Mouse (Mus musculus) heart, embryonic 12.5 days (tissue): ENCODE data around the gene Pdlim4. TPM values are rescaled to one million over a fixed set of nuclear protein-coding genes. Genes with fewer than 3 reads are reported as not detected.
"Not testable (repeated sequence)": the region's sequence is repeated elsewhere in the genome, so short reads cannot be mapped to it uniquely, and the experiment has no call there.

Experiments
- ATAC-seq: fragments of 200-750 bp; cut with Nextera tagmentation; 2 replicates; pipeline ENCODE4 v1.8.0; 2017; ENCODE audit warnings: moderate TSS enrichment, moderate library complexity; ENCODE audit not compliant: insufficient number of reproducible peaks, low FRiP score
- H3K27ac ChIP-seq: fragments of 300-500 bp; sonication (generic); 2 replicates; pipeline ENCODE4 v1.5.1; 2016; ENCODE audit warnings: mild to moderate bottlenecking, moderate library complexity; ENCODE audit not compliant: poor library complexity, severe bottlenecking
- H3K27me3 ChIP-seq: fragments of 300-500 bp; sonication (generic); replicated peaks from 2 replicates; pipeline ENCODE4 v1.6.1; 2016; ENCODE audit warnings: mild to moderate bottlenecking, moderate library complexity
- H3K36me3 ChIP-seq: fragments of 300-500 bp; sonication (generic); 2 replicates; pipeline ENCODE4 v1.6.1; 2016; ENCODE audit warnings: mild to moderate bottlenecking, moderate library complexity
- H3K4me1 ChIP-seq: fragments of 300-500 bp; sonication (generic); replicated peaks from 2 replicates; pipeline ENCODE4 v1.6.1; 2016; ENCODE audit warnings: mild to moderate bottlenecking
- H3K4me2 ChIP-seq: fragments of 300-500 bp; sonication (generic); 2 replicates; pipeline ENCODE4 v1.6.1; 2016; ENCODE audit warnings: mild to moderate bottlenecking, moderate library complexity
- H3K4me3 ChIP-seq: fragments of 300-500 bp; sonication (generic); 2 replicates; pipeline ENCODE4 v1.5.1; 2016; ENCODE audit warnings: mild to moderate bottlenecking
- H3K9ac ChIP-seq: fragments of 300-500 bp; sonication (generic); 2 replicates; pipeline ENCODE4 v1.6.1; 2016; ENCODE audit warnings: mild to moderate bottlenecking, moderate library complexity
- H3K9me3 ChIP-seq: fragments of 300-500 bp; sonication (generic); replicated peaks from 2 replicates; pipeline ENCODE4 v1.6.1; 2016; ENCODE audit warnings: mild to moderate bottlenecking, moderate library complexity
- WGBS: fragments of 180-500 bp; shearing (Covaris S2); methylation state at CpG from one replicate; pipeline ENCODE4 v1.1.7; 2016; 5-methylcytosine and 5-hydroxymethylcytosine counted together
- polyA plus RNA-seq: library from polyadenylated mRNA; unstranded; fragments of >200 nt; fragmentation: Nextera tagmentation; extraction: Ambion mirVana; gene quantifications from 2 replicates; pipeline ENCODE4 v1.2.1, GENCODE M21; 2016

The Pdlim4 gene
- polyA plus RNA-seq, 1 experiment from 2014 or later: 7.1 TPM

DNA sequence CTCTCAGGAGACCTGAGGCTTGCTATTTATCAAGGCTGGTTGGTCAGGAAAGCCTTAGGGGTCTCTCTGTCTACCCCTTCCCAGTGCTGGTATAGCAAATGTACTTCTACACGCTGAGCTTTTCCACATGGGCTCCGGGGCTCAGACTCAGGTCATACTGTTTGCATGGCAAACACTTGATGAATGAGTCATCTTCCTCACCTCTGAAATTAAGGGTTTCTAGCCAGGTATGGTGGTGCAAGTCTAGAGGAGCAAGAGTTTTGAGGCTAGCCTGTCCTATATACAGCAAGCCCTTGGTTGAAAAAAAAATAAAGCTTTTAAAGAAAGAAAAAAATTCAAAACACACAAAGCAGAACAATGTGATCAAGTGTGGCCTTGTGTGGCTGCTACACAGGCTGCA lies 57.6 kb downstream of the Pdlim4 start:
- 76% methylated on average over 2 of the region's 2 CpGs for WGBS
- Histone ChIP-seq H3K36me3 (no peaks in the 10 kb centered on the region), H3K9ac (no peak overlapping the region), H3K27me3 (0 out of 2 replicates have a peak, but pooled peaks cover 5% of the 10 kb centered on the region), H3K9me3 (no peaks in the 10 kb centered on the region), H3K27ac (no peak overlapping the region), H3K4me3 (no peak overlapping the region), H3K4me2 (no peak overlapping the region), H3K4me1 (no peaks in the 10 kb centered on the region)
- no peak for ATAC-seq

DNA sequence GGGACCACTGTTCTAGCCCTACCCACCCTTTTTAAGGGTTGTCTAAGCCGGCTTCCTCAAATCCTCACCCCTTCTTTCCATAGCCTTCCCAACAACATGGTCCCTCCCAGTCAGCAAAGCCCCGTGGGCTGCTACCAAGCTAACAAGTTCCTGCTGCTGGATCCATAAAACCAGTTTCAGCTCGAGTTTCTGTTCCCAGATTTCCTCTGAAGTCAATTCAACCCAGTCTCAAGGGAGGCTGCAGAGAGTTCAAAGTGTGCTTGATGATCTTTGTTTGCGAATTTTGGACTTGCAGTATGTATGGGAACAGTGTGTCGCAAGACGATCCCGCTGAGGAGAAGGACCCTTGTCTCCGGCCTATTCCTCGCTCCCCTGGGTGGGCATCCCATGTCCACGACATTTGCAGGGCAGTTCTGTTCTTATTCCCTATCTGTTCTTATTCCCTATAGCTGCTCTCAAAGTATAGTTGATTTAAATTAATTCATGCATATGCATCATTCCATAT lies 60.3 kb downstream of the Pdlim4 start:
- no peak for ATAC-seq

DNA sequence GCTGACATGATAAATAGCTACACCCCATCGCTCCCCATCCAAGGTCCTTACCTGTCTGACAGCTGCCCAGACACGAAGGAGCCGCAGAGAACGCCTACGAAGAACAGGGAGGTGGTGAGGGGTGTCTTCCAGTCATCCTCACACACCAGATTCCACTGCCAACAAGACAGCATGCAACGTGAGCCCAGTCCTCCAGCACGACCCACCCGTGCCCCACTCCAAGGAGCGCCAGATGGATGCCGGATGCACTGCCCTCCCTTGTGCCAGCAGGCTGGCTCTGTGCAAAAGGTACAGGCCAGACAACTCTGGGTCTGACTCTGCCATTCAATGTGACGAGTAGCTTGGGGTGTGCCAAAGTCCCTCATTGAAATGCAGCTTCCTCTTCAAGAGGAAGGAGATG lies 61.1 kb downstream of the Pdlim4 start:
- Histone ChIP-seq H3K4me2 (no peak overlapping the region), H3K9ac (no peak overlapping the region), H3K27me3 (no peaks in the 10 kb centered on the region), H3K36me3 (no peaks in the 10 kb centered on the region), H3K4me1 (no peaks in the 10 kb centered on the region), H3K4me3 (no peak overlapping the region), H3K9me3 (no peaks in the 10 kb centered on the region), H3K27ac (no peak overlapping the region)
- ATAC-seq: no peak
- 88% methylated on average over 11 of the region's 11 CpGs for WGBS

More for the DNA sequence above, 60.3 kb downstream of the Pdlim4 start:
- H3K4me2 ChIP-seq: no peak overlapping the region
- no peaks in the 10 kb centered on the region for H3K27me3 ChIP-seq
- H3K36me3 ChIP-seq: no peaks in the 10 kb centered on the region
- H3K27ac ChIP-seq: no peak overlapping the region
- WGBS: 81% methylated on average over 10 of the region's 10 CpGs
- no peak overlapping the region for H3K4me3 ChIP-seq
- H3K4me1 ChIP-seq: no peaks in the 10 kb centered on the region
- H3K9me3 ChIP-seq: no peaks in the 10 kb centered on the region
- H3K9ac ChIP-seq: no peak overlapping the region

DNA sequence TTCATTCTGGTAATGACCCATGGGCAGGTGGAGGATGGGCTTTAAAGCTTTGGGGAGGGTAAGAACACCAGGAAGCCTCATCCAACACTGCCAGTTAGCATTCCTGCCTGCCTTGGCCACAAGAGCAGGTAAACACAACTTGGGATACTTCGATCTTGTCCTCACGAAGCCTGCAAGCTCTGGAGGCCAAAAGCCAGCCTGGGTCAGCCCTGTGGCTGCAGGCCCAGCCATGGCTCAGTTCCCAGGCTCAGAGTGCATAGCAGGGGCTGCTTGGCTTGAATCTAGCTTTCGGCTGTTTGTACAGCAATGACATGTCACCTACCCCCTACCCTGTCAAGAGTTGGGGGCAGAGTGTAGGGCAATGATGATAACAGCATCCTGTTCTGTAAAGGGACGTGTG lies 61.9 kb downstream of the Pdlim4 start:
- Histone ChIP-seq H3K4me2 (no peak overlapping the region), H3K4me1 (no peaks in the 10 kb centered on the region), H3K27ac (0 out of 2 replicates have a peak overlapping the region, but pooled peaks have one; percentile 5), H3K9ac (no peak overlapping the region), H3K4me3 (no peak overlapping the region), H3K36me3 (no peaks in the 10 kb centered on the region), H3K9me3 (no peaks in the 10 kb centered on the region), H3K27me3 (no peaks in the 10 kb centered on the region)
- WGBS: 71% methylated on average over 4 of the region's 4 CpGs
- ATAC-seq: no peak

DNA sequence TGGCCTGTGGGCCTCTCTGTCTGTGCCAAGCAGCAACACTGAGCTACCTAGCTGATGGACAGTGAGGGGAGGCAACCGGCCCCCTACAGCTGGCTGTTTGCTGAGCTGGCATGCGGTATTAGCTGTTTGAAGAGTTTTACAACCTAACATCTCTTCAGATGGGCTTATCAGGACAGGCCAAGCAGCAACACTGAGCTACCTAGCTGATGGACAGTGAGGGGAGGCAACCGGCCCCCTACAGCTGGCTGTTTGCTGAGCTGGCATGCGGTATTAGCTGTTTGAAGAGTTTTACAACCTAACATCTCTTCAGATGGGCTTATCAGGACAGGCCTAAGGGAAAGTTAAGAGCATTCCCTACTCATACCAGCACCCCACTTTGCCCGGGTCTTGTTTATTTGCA lies 62.5 kb downstream of the Pdlim4 start:
- 29% methylated on average over 5 of the region's 5 CpGs for WGBS
- not testable (repeated sequence) for H3K27me3 ChIP-seq, H3K4me1 ChIP-seq, H3K4me2 ChIP-seq, H3K9ac ChIP-seq, H3K27ac ChIP-seq, H3K4me3 ChIP-seq, H3K9me3 ChIP-seq, H3K36me3 ChIP-seq
- peak; percentile 67 for ATAC-seq

Other genes starting within 250 kb of the Pdlim4 start
- 0.19 and 0.27 TPM in 2 replicates for gene Gm12216, start 209.8 kb downstream of the Pdlim4 start, polyA plus RNA-seq
- 8.9 and 9.6 TPM in 2 replicates for gene Slc22a5, start 177.4 kb downstream of the Pdlim4 start, polyA plus RNA-seq
- 2.6 and 3.2 TPM in 2 replicates for gene Slc22a21, start 88.7 kb downstream of the Pdlim4 start, polyA plus RNA-seq
- gene Slc22a4, start 40.9 kb downstream of the Pdlim4 start, polyA plus RNA-seq: 4.0 and 4.3 TPM in 2 replicates
- gene P4ha2, start 31.1 kb upstream of the Pdlim4 start, polyA plus RNA-seq: 56.5 and 62.1 TPM in 2 replicates
- gene Csf2, start 180.7 kb upstream of the Pdlim4 start, polyA plus RNA-seq: not detected in 2 replicates
- not detected in 2 replicates for gene Il3, start 198.3 kb upstream of the Pdlim4 start, polyA plus RNA-seq
- gene Acsl6, start 234.8 kb upstream of the Pdlim4 start, polyA plus RNA-seq: 0.40 and 0.55 TPM in 2 replicates